Mouse (Mus musculus) liver, embryonic 14.5 days (tissue): ENCODE measurements at regions not wholly inside any gene's neighbourhood (a gene's known extent, or its start where the extent isn't known, plus 50 kb on each side); places are given as distances from the start of the nearest gene placed in this dataset.

ENCODE experiments used
- CTCF ChIP-seq: IDR thresholded peaks from 2 replicates; pipeline ENCODE4 v1.5.1; 2016; ENCODE audit warnings: antibody characterized with exemption, low read depth, control low read depth
- EP300 ChIP-seq: IDR thresholded peaks from 2 replicates; pipeline ENCODE4 v1.6.1; 2016; ENCODE audit warnings: antibody characterized with exemption, low read depth

GRCm38 (mm10) chr16:46807476-46807875, 309.2 kb upstream of the Nectin3 start:
- TF ChIP-seq CTCF: no peak
- no peak for TF ChIP-seq EP300
